Mouse (Mus musculus) heart, embryonic 15.5 days (tissue): ENCODE data around the gene Cdhr3. TPM values are rescaled to one million over a fixed set of nuclear protein-coding genes. Genes with fewer than 3 reads are reported as not detected.

Source experiments
- ATAC-seq: fragments of 200-750 bp; cut with Nextera tagmentation; replicated peaks from 2 replicates; pipeline ENCODE4 v1.8.0; 2017; ENCODE audit warnings: low read depth, moderate TSS enrichment; ENCODE audit not compliant: insufficient number of reproducible peaks, insufficient read depth, low FRiP score
- H3K27ac ChIP-seq: fragments of 300-500 bp; sonication (generic); 2 replicates; pipeline ENCODE4 v1.5.1; 2015; ENCODE audit warnings: mild to moderate bottlenecking, inconsistent platforms
- H3K27me3 ChIP-seq: fragments of 300-500 bp; sonication (generic); 2 replicates; pipeline ENCODE4 v1.6.1; 2015; ENCODE audit warnings: inconsistent platforms
- H3K36me3 ChIP-seq: fragments of 300-500 bp; sonication (generic); 2 replicates; pipeline ENCODE4 v1.6.1; 2015; ENCODE audit warnings: mild to moderate bottlenecking, inconsistent platforms
- H3K4me1 ChIP-seq: fragments of 300-500 bp; sonication (generic); replicated peaks from 2 replicates; pipeline ENCODE4 v1.6.1; 2015; ENCODE audit warnings: inconsistent platforms
- H3K4me2 ChIP-seq: fragments of 300-500 bp; sonication (generic); 2 replicates; pipeline ENCODE4 v1.6.1; 2015; ENCODE audit warnings: inconsistent platforms, mild to moderate bottlenecking, moderate library complexity
- H3K4me3 ChIP-seq: fragments of 300-500 bp; sonication (generic); 2 replicates; pipeline ENCODE4 v1.5.1; 2015; ENCODE audit warnings: mild to moderate bottlenecking, inconsistent platforms
- H3K9ac ChIP-seq: fragments of 300-500 bp; sonication (generic); 2 replicates; pipeline ENCODE4 v1.6.1; 2015; ENCODE audit warnings: mild to moderate bottlenecking, inconsistent platforms
- H3K9me3 ChIP-seq: fragments of 300-500 bp; sonication (generic); replicated peaks from 2 replicates; pipeline ENCODE4 v1.6.1; 2016; ENCODE audit warnings: inconsistent platforms
- WGBS: fragments of 180-500 bp; shearing (Covaris S2); methylation state at CpG from one replicate; pipeline ENCODE4 v1.1.7; 2015; ENCODE audit warnings: mixed read lengths; 5-methylcytosine and 5-hydroxymethylcytosine counted together
- polyA plus RNA-seq: library from polyadenylated mRNA; unstranded; fragments of >200 nt; fragmentation: Nextera tagmentation; extraction: Ambion mirVana; gene quantifications from 2 replicates; pipeline ENCODE4 v1.2.1, GENCODE M21; 2015

Gene Cdhr3
- polyA plus RNA-seq, 1 experiment from 2014 or later = 0.37 TPM

GRCm38 (mm10) chr12:33056074-33056473, 36.6 kb downstream of the Cdhr3 start:
- no peak for ATAC-seq
- H3K36me3 ChIP-seq = no peaks in the 10 kb centered on the region
- no peak overlapping the region for H3K9ac ChIP-seq
- WGBS = 77% methylated on average over 6 of the region's 6 CpGs
- no peaks in the 10 kb centered on the region for H3K27me3 ChIP-seq
- H3K4me1 ChIP-seq = peaks cover 11% of the 10 kb centered on the region
- H3K9me3 ChIP-seq = no peaks in the 10 kb centered on the region
- H3K4me2 ChIP-seq = no peak overlapping the region
- H3K27ac ChIP-seq = no peak overlapping the region
- no peak overlapping the region for H3K4me3 ChIP-seq

GRCm38 (mm10) chr12:33053746-33054145, 38.9 kb downstream of the Cdhr3 start:
- Histone ChIP-seq H3K4me1 (peaks cover 11% of the 10 kb centered on the region), H3K9me3 (no peaks in the 10 kb centered on the region), H3K9ac (no peak overlapping the region), H3K36me3 (no peaks in the 10 kb centered on the region), H3K27ac (no peak overlapping the region), H3K4me3 (no peak overlapping the region), H3K27me3 (no peaks in the 10 kb centered on the region), H3K4me2 (no peak overlapping the region)
- 71% methylated on average over 13 of the region's 13 CpGs for WGBS
- no peak for ATAC-seq

GRCm38 (mm10) chr12:33053311-33053710, 39.4 kb downstream of the Cdhr3 start:
- Histone ChIP-seq H3K4me3 (no peak overlapping the region), H3K4me1 (peaks cover 11% of the 10 kb centered on the region), H3K27me3 (no peaks in the 10 kb centered on the region), H3K4me2 (no peak overlapping the region), H3K36me3 (no peaks in the 10 kb centered on the region), H3K9ac (no peak overlapping the region), H3K9me3 (no peaks in the 10 kb centered on the region), H3K27ac (no peak overlapping the region)
- 85% methylated on average over 9 of the region's 9 CpGs for WGBS
- no peak for ATAC-seq

- no peak for ATAC-seq
- Histone ChIP-seq H3K9ac (no peak overlapping the region), H3K27me3 (no peaks in the 10 kb centered on the region), H3K4me1 (peaks cover 9% of the 10 kb centered on the region), H3K9me3 (no peaks in the 10 kb centered on the region), H3K27ac (no peak overlapping the region), H3K4me3 (no peak overlapping the region), H3K4me2 (no peak overlapping the region), H3K36me3 (no peaks in the 10 kb centered on the region)
- 73% methylated on average over 3 of the region's 3 CpGs for WGBS
Observed at GRCm38 (mm10) chr12:33048391-33048790, 44.3 kb downstream of the Cdhr3 start.

- Histone ChIP-seq H3K9me3 (no peaks in the 10 kb centered on the region), H3K27ac (no peak overlapping the region), H3K36me3 (no peaks in the 10 kb centered on the region), H3K4me1 (peaks cover 9% of the 10 kb centered on the region), H3K4me3 (no peak overlapping the region), H3K4me2 (no peak overlapping the region), H3K27me3 (no peaks in the 10 kb centered on the region), H3K9ac (no peak overlapping the region)
- ATAC-seq = no peak
- WGBS = 86% methylated on average over 7 of the region's 7 CpGs
Observed at GRCm38 (mm10) chr12:33046434-33046833, 46.2 kb downstream of the Cdhr3 start.

- no peak overlapping the region for H3K27ac ChIP-seq
- no peak for ATAC-seq
- H3K36me3 ChIP-seq = no peaks in the 10 kb centered on the region
- H3K4me1 ChIP-seq = peaks cover 9% of the 10 kb centered on the region
- 46% methylated on average over 16 of the region's 16 CpGs for WGBS
- H3K9ac ChIP-seq = 0 out of 2 replicates have a peak overlapping the region, but pooled peaks have one; percentile 28
- no peaks in the 10 kb centered on the region for H3K27me3 ChIP-seq
- peak overlapping the region; percentile 45 for H3K4me2 ChIP-seq
- H3K4me3 ChIP-seq = no peak overlapping the region
- no peaks in the 10 kb centered on the region for H3K9me3 ChIP-seq
Observed at GRCm38 (mm10) chr12:33045533-33046361, 46.9 kb downstream of the Cdhr3 start.

GRCm38 (mm10) chr12:33041476-33041875, 51.2 kb downstream of the Cdhr3 start:
- Histone ChIP-seq H3K4me1 (peaks cover 9% of the 10 kb centered on the region), H3K27ac (no peak overlapping the region), H3K27me3 (no peaks in the 10 kb centered on the region), H3K9ac (no peak overlapping the region), H3K9me3 (no peaks in the 10 kb centered on the region), H3K4me3 (no peak overlapping the region), H3K36me3 (no peaks in the 10 kb centered on the region), H3K4me2 (no peak overlapping the region)
- no peak for ATAC-seq
- WGBS = 74% methylated on average over 7 of the region's 7 CpGs

GRCm38 (mm10) chr12:33040811-33041210, 51.9 kb downstream of the Cdhr3 start:
- no peak for ATAC-seq
- Histone ChIP-seq H3K9ac (no peak overlapping the region), H3K4me1 (peaks cover 11% of the 10 kb centered on the region), H3K9me3 (no peaks in the 10 kb centered on the region), H3K27me3 (no peaks in the 10 kb centered on the region), H3K36me3 (no peaks in the 10 kb centered on the region), H3K4me2 (no peak overlapping the region), H3K27ac (no peak overlapping the region), H3K4me3 (no peak overlapping the region)
- 77% methylated on average over 2 of the region's 2 CpGs for WGBS

GRCm38 (mm10) chr12:33038676-33039075, 54.0 kb downstream of the Cdhr3 start:
- Histone ChIP-seq H3K4me2 (no peak overlapping the region), H3K36me3 (no peaks in the 10 kb centered on the region), H3K9ac (no peak overlapping the region), H3K9me3 (no peaks in the 10 kb centered on the region), H3K4me3 (no peak overlapping the region), H3K4me1 (peaks cover 26% of the 10 kb centered on the region), H3K27me3 (no peaks in the 10 kb centered on the region), H3K27ac (no peak overlapping the region)
- ATAC-seq = no peak

- Histone ChIP-seq H3K27ac (peak overlapping the region; percentile 56), H3K9ac (no peak overlapping the region)
Observed at GRCm38 (mm10) chr12:33035719-33036521, 56.8 kb downstream of the Cdhr3 start.

GRCm38 (mm10) chr12:33035089-33035718, 57.5 kb downstream of the Cdhr3 start:
- no peaks in the 10 kb centered on the region for H3K9me3 ChIP-seq
- H3K4me2 ChIP-seq = peak overlapping the region; percentile 49
- peak overlapping the region; percentile 56 for H3K27ac ChIP-seq
- H3K4me3 ChIP-seq = 0 out of 2 replicates have a peak overlapping the region, but pooled peaks have one; percentile 2
- H3K27me3 ChIP-seq = no peaks in the 10 kb centered on the region
- peaks cover 29% of the 10 kb centered on the region for H3K4me1 ChIP-seq
- no peak for ATAC-seq
- no peak overlapping the region for H3K9ac ChIP-seq
- WGBS = 35% methylated on average over 11 of the region's 11 CpGs
- no peaks in the 10 kb centered on the region for H3K36me3 ChIP-seq

More at GRCm38 (mm10) chr12:33035719-33036521, 56.8 kb downstream of the Cdhr3 start:
- peak; percentile 37 for ATAC-seq
- Histone ChIP-seq H3K4me1 (peaks cover 29% of the 10 kb centered on the region), H3K36me3 (no peaks in the 10 kb centered on the region), H3K4me2 (peak overlapping the region; percentile 49), H3K9me3 (no peaks in the 10 kb centered on the region), H3K4me3 (peak overlapping the region; percentile 2; the same call in 1 of the 2 replicates), H3K27me3 (no peaks in the 10 kb centered on the region)
- WGBS = 15% methylated on average over 21 of the region's 21 CpGs
